Mouse (Mus musculus): ENCODE data around the gene Gm49425. TPM values are rescaled to one million over a fixed set of nuclear protein-coding genes. Genes with fewer than 3 reads are reported as not detected.

Gm49425 gene
- total RNA-seq, 2 experiments from 2014 or later: not detected

DNA sequence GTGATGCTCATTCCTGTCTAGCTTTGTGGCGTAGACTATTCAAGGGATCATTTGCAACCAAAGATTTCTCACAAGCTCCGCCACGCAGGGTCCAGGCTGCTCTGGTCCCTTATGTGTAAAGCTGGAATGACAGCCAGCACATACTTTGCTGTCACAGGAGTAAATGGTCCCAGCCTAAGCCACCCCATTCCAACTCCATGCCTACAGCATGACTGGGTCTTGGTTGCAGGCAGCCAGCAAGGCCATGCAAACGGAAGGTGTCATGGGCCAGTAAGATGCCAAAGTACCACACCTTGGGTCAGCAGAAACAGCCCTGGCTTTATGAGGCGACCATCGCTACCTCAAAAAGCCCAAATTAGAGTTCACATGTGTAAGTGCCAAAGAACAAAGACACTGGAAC is 23.3 kb downstream of the Gm49425 start:
- ATAC-seq (replicated peaks; ENCODE audit: poor library complexity, severe bottlenecking): no peak

- no peak for ATAC-seq (replicated peaks; ENCODE audit: poor library complexity, severe bottlenecking)
Observed at GRCm38 (mm10) chr15:101492718-101493117, 24.3 kb downstream of the Gm49425 start.

DNA sequence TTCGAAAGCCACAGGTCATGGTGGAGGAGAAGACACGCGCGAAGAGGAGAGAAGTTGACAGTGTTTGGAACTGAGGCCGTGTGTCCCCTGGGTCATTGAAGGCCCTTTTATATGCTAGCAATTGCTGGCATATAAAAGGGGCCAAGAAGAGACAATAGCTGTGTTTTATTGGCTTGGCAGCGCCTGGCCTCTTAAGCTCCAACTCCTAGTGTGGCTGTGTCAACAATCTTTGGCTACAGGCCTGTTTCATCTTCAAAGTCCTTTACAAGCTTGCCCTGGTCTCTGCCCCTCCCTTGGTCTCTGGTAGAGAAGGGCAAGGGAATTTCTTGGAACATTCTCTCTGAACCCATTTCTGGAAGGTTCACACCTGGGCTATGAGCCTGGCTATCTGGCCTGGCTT is 25.6 kb downstream of the Gm49425 start, which contains the start of gene Krt83:
Gene Krt83 (minus strand): TSS at position 82 of the 400 bp plus-strand sequence.
- ATAC-seq (replicated peaks; ENCODE audit: poor library complexity, severe bottlenecking): no peak

DNA sequence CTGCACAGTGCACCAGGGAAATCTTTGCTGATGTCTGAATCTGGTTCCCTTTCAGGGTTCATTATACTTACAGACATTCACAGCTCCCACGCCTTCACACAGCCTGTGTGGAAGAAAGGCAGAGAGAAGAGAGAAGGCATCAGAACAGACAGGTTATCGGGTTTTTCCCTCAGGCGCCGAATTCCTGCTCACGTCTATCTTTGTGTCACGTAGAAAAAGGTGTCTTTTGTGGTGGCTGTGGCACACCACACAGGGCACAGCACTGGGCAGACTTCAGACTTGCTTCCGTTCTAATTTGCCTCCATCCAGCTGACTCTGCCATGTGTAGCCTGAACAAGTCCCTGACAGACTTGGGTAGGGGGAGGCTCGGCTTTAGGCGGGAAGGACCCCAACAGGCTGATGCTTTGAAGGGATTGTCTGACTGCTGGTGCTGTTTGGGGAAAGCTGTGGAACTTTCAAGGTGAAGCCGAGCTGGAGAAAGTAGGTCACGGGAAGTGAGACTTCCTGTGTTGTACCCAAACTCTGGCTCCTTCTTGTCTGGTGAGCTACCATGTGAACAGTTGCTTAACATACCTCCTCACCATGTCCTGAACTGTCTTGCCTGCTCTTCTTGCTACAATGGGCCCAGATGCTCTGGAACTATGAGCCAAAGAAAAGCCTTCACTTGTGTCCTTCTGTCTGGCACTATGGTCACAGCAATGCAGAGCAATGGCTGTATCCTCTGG is 31.0 kb downstream of the Gm49425 start:
- ATAC-seq (replicated peaks; ENCODE audit: poor library complexity, severe bottlenecking): peak; percentile 36; the same call in 1 of the 2 replicates

DNA sequence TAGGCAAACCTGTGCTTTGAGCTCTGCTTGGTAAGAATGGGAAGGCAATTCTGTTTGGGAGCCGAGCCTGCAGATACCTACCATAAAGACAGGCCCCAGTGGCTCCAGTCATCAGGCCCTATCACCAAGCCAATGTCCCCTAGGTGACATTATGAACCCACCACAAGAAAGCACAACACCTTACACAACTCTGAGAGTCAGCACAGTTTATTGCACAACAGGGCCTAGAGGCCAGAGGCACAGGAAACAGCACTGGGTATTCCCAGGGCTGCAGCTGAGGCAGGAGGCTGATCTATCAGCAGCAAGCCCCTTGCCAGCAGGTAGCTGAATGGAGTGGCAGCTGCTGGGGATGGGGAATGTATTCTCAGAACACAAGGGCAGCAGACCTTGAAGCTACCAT is 32.1 kb downstream of the Gm49425 start:
- ATAC-seq (replicated peaks; ENCODE audit: poor library complexity, severe bottlenecking): peak; percentile 84

- ATAC-seq (replicated peaks; ENCODE audit: poor library complexity, severe bottlenecking): no peak
Observed at GRCm38 (mm10) chr15:101483646-101484045, 33.4 kb downstream of the Gm49425 start.

GRCm38 (mm10) chr15:101482056-101482455 is 35.0 kb downstream of the Gm49425 start:
- ATAC-seq (replicated peaks; ENCODE audit: poor library complexity, severe bottlenecking): no peak

DNA sequence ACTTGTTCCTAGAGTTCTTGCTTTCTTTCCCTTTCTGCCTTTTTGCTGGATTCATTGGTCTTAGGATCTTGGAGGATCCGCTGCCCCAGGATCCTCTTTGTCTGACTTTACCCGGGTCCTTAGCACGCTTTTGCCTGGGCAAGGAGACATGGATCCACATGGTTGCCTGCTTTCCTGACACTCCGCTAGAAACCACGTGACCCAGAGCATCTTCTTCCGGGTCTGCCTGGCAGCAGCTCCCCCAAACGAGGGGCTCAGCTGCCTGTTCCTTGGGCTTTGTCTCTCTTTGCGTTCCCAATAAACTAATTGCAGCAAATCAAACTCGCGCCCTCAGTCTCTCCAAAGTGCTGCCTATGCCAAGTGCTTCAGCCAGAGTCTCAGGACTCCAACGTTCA is 37.4 kb downstream of the Gm49425 start:
- ATAC-seq (replicated peaks; ENCODE audit: poor library complexity, severe bottlenecking): no peak

- peak; percentile 93 for ATAC-seq (replicated peaks; ENCODE audit: poor library complexity, severe bottlenecking)
Observed at GRCm38 (mm10) chr15:101479007-101479665, 37.9 kb downstream of the Gm49425 start.

GRCm38 (mm10) chr15:101472952-101473528 is 44.0 kb downstream of the Gm49425 start, which contains the start of gene Krt86:
Gene Krt86, plus strand, starts transcription at chr15:101473478.
- peak; percentile 72 for ATAC-seq (replicated peaks; ENCODE audit: poor library complexity, severe bottlenecking)

GRCm38 (mm10) chr15:101469093-101469492 is 48.0 kb downstream of the Gm49425 start:
- peak; percentile 59 for ATAC-seq (replicated peaks; ENCODE audit: poor library complexity, severe bottlenecking)

Other genes starting within 250 kb of the Gm49425 start
- gene Atg101, start 233.0 kb downstream of the Gm49425 start, total RNA-seq (2014; fragmentation: Nextera tagmentation): 35.3 and 36.0 TPM in 2 replicates
- gene Atg101, start 233.0 kb downstream of the Gm49425 start, total RNA-seq (2017): 51.9 and 60.6 TPM in 2 replicates
- gene 6030408B16Rik, start 224.0 kb downstream of the Gm49425 start, total RNA-seq (2014; fragmentation: Nextera tagmentation): 0.60 TPM in 1 of 2 replicates, not detected in the other
- gene 6030408B16Rik, start 224.0 kb downstream of the Gm49425 start, total RNA-seq (2017): 0.86 TPM in 1 of 2 replicates, not detected in the other
- gene Krt80, start 147.1 kb downstream of the Gm49425 start, total RNA-seq (2014; fragmentation: Nextera tagmentation): 3.2 and 4.2 TPM in 2 replicates
- gene Krt80, start 147.1 kb downstream of the Gm49425 start, total RNA-seq (2017): 1.2 and 1.3 TPM in 2 replicates
- gene Krt7, start 106.2 kb downstream of the Gm49425 start, total RNA-seq (2014; fragmentation: Nextera tagmentation): 0.21 and 0.67 TPM in 2 replicates
- 0.39 TPM in 1 of 2 replicates, not detected in the other for gene Krt7, start 106.2 kb downstream of the Gm49425 start, total RNA-seq (2017)
- not detected in 2 replicates for gene Krt87, start 78.5 kb downstream of the Gm49425 start, total RNA-seq (2014; fragmentation: Nextera tagmentation)
- not detected in 2 replicates for gene Krt87, start 78.5 kb downstream of the Gm49425 start, total RNA-seq (2017)
- gene Krt88, start 69.5 kb downstream of the Gm49425 start, total RNA-seq (2014; fragmentation: Nextera tagmentation): not detected in 2 replicates
- not detected in 2 replicates for gene Krt88, start 69.5 kb downstream of the Gm49425 start, total RNA-seq (2017)
- not detected in 2 replicates for gene Krt81, start 53.5 kb downstream of the Gm49425 start, total RNA-seq (2014; fragmentation: Nextera tagmentation)
- not detected in 2 replicates for gene Krt81, start 53.5 kb downstream of the Gm49425 start, total RNA-seq (2017)
- gene Krt86, start 43.8 kb downstream of the Gm49425 start, total RNA-seq (2014; fragmentation: Nextera tagmentation): not detected in 2 replicates
- gene Krt86, start 43.8 kb downstream of the Gm49425 start, total RNA-seq (2017): not detected in 2 replicates
- gene Krt83, start 25.7 kb downstream of the Gm49425 start, total RNA-seq (2014; fragmentation: Nextera tagmentation): not detected in 2 replicates
- 0.34 TPM in 1 of 2 replicates, not detected in the other for gene Krt83, start 25.7 kb downstream of the Gm49425 start, total RNA-seq (2017)
- gene Krt84, start 15.6 kb upstream of the Gm49425 start, total RNA-seq (2014; fragmentation: Nextera tagmentation): not detected in 2 replicates
- gene Krt84, start 15.6 kb upstream of the Gm49425 start, total RNA-seq (2017): not detected in 2 replicates
- not detected in 2 replicates for gene Krt82, start 33.4 kb upstream of the Gm49425 start, total RNA-seq (2014; fragmentation: Nextera tagmentation)
- not detected in 2 replicates for gene Krt82, start 33.4 kb upstream of the Gm49425 start, total RNA-seq (2017)
- gene Krt90, start 45.7 kb upstream of the Gm49425 start, total RNA-seq (2014; fragmentation: Nextera tagmentation): not detected in 2 replicates
- gene Krt90, start 45.7 kb upstream of the Gm49425 start, total RNA-seq (2017): not detected in 2 replicates
- not detected in 2 replicates for gene Krt75, start 56.6 kb upstream of the Gm49425 start, total RNA-seq (2014; fragmentation: Nextera tagmentation)
- not detected in 2 replicates for gene Krt75, start 56.6 kb upstream of the Gm49425 start, total RNA-seq (2017)
- gene Gm5414, start 110.9 kb upstream of the Gm49425 start, total RNA-seq (2014; fragmentation: Nextera tagmentation): not detected in 2 replicates
- gene Gm5414, start 110.9 kb upstream of the Gm49425 start, total RNA-seq (2017): not detected in 2 replicates
- not detected in 2 replicates for gene Gm5478, start 130.1 kb upstream of the Gm49425 start, total RNA-seq (2014; fragmentation: Nextera tagmentation)
- gene Gm5478, start 130.1 kb upstream of the Gm49425 start, total RNA-seq (2017): not detected in 2 replicates
- gene Krt6b, start 163.0 kb upstream of the Gm49425 start, total RNA-seq (2014; fragmentation: Nextera tagmentation): not detected in 2 replicates
- gene Krt6b, start 163.0 kb upstream of the Gm49425 start, total RNA-seq (2017): not detected in 2 replicates
- not detected in 2 replicates for gene Krt6a, start 177.0 kb upstream of the Gm49425 start, total RNA-seq (2014; fragmentation: Nextera tagmentation)
- gene Krt6a, start 177.0 kb upstream of the Gm49425 start, total RNA-seq (2017): not detected in 2 replicates
- gene Krt5, start 195.6 kb upstream of the Gm49425 start, total RNA-seq (2014; fragmentation: Nextera tagmentation): not detected in 2 replicates
- not detected in 2 replicates for gene Krt5, start 195.6 kb upstream of the Gm49425 start, total RNA-seq (2017)
- not detected in 2 replicates for gene Krt71, start 225.8 kb upstream of the Gm49425 start, total RNA-seq (2014; fragmentation: Nextera tagmentation)
- not detected in 2 replicates for gene Krt71, start 225.8 kb upstream of the Gm49425 start, total RNA-seq (2017)